Mouse (Mus musculus): ENCODE data around the gene Slc27a5. TPM values are rescaled to one million over a fixed set of nuclear protein-coding genes. Genes with fewer than 3 reads are reported as not detected.

Gene Slc27a5
- polyA plus RNA-seq, 1 experiment from 2014 or later, result 0.26 TPM

- CTCF ChIA-PET, result no interaction called here
Measured at GRCm38 (mm10) chr7:12959718-12960117, 38.3 kb downstream of the Slc27a5 start.

GRCm38 (mm10) chr7:12958948-12959347, 39.0 kb downstream of the Slc27a5 start:
- in situ Hi-C loops (cut with MboI; ENCODE audit: low pct_unique_long_range_greater_than_20kb), result no loop called here
- ATAC-seq (no peak), DNase-seq (ENCODE audit: low read depth, low spot score) (no peak)
- no peaks in the 10 kb centered on the region for H3K27me3 ChIP-seq
- ChIA-PET POLR2A (interaction anchor here (1.2 kb wide), 1 partner anchor 78 kb away, joined by 3 read pairs; the partner anchor contains the start of gene Zfp128), CTCF (interaction anchor here (1.1 to 1.5 kb wide), 3 partner anchors 19 to 37 kb away, joined by 3 to 4 read pairs (median 3); partner anchors contain the start of genes Rps5 and Zfp446)
- TF ChIP-seq CTCF (IDR thresholded peaks at IDR 0.05), result no peak

More at GRCm38 (mm10) chr7:12959718-12960117, 38.3 kb downstream of the Slc27a5 start:
- POLR2A ChIA-PET, result no interaction called here
- ATAC-seq (no peak), DNase-seq (ENCODE audit: low read depth, low spot score) (no peak)
- no peaks in the 10 kb centered on the region for H3K27me3 ChIP-seq
- TF ChIP-seq CTCF (IDR thresholded peaks at IDR 0.05), result no peak
- in situ Hi-C loops (cut with MboI; ENCODE audit: low pct_unique_long_range_greater_than_20kb), result no loop called here

DNA sequence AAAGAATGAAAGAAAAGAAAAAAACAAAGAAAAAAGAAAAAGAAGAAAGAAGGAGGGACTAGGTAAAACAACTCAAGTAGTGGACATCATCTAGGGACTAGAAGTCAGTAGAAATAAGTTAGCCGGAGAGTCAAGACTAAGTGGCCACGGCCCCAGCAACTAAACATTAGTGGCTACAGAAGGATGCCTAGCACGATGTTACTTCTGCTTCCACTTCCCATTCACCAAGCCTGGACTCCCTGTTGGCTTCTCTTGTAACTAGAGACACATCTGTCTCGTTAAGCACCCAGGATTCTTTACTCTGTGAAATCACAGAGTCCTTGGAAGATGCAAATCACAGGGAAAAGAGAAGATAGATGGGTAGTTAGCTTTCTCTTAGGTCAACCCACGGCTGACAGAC, 40.5 kb downstream of the Slc27a5 start:
- ATAC-seq (no peak), DNase-seq (ENCODE audit: low read depth, low spot score) (no peak)
- no peak for TF ChIP-seq CTCF (IDR thresholded peaks at IDR 0.05)
- H3K27me3 ChIP-seq, result no peaks in the 10 kb centered on the region
- CTCF ChIA-PET, result no interaction called here
- POLR2A ChIA-PET, result no interaction called here
- in situ Hi-C loops (cut with MboI; ENCODE audit: low pct_unique_long_range_greater_than_20kb), result no loop called here

DNA sequence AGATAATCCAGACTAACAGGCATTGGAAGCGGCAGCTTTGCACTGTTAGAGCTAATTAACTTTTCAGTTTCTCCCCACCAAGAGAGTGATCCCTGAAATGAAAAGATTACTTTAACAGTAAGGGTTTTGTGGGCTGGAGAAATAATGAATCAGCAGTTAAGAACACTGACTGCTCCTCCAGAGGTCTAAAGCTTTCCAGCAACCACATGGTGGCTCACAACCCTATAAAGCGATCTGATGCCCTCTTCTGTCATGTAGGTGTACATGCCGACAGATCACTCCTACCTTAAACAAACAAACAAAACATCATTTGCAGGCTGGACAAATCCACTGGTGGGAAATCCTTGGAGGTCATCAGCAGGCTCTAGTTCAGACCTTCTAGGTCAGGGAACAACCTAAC, 43.1 kb downstream of the Slc27a5 start:
- ATAC-seq (peak; percentile 91), DNase-seq (ENCODE audit: low read depth, low spot score) (no peak)
- ChIA-PET CTCF (interaction anchor here (0.7 to 1.4 kb wide), 6 partner anchors 10 to 59 kb away, joined by 3 to 4 read pairs (median 4); no protein-coding TSS in a partner anchor), POLR2A (interaction anchor here (0.9 kb wide), 1 partner anchor 68 kb away, joined by 3 read pairs; no protein-coding TSS in a partner anchor)
- H3K27me3 ChIP-seq, result no peaks in the 10 kb centered on the region
- TF ChIP-seq CTCF (IDR thresholded peaks at IDR 0.05), result peak; percentile 74
- in situ Hi-C loops (cut with MboI; ENCODE audit: low pct_unique_long_range_greater_than_20kb), result no loop called here

- in situ Hi-C loops (cut with MboI; ENCODE audit: low pct_unique_long_range_greater_than_20kb), result no loop called here
- POLR2A ChIA-PET, result no interaction called here
- DNase-seq (ENCODE audit: low read depth, low spot score) (no peak), ATAC-seq (no peak)
- H3K27me3 ChIP-seq, result no peaks in the 10 kb centered on the region
- CTCF ChIA-PET, result no interaction called here
- TF ChIP-seq CTCF (IDR thresholded peaks at IDR 0.05), result no peak
Measured at GRCm38 (mm10) chr7:12949872-12950229, 48.1 kb downstream of the Slc27a5 start.

DNA sequence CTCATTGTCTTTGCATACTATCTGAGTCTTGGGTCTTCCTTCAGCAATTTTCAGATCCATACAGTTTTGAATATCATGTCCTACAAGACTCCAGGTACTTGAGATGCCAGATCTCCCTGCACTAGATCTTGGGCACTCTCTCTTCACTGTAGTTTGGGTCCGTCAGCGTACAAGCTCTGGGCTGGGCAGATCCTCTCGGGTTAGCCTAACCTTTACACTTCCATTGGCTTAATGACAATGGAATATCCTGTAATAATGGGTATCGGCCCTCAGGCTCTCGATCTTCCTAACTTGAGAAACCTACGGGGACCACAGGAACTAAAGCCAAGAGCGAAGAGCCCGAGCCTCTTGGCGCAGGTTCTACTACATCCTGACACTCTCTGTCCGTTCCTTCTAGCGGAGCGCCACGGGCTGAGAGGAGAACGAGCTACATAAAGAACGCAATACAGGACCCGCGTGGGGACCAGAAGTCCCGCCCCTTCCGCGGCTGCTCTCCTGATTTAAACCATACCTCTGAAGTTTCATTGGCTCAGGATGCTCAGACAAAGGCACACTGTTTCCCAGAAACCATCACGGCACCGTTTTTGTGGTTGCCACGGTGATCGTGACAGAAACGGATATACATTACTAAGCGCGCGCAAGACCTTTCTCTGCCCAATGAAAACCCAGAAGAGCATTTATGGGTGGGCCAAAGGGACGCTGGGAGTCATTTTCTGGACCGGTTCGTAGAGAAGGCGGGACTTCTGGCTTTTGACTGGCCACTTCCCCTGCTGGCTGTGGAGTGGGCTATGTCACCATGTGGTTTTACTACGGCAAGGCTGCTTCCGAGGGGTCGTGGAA, 48.7 kb downstream of the Slc27a5 start:
- peak; percentile 99 for ATAC-seq
- H3K27me3 ChIP-seq, result no peaks in the 10 kb centered on the region
- ChIA-PET POLR2A (no interaction called here), CTCF (no interaction called here)
- TF ChIP-seq CTCF (IDR thresholded peaks at IDR 0.05), result no peak
- peak; percentile 82 for DNase-seq (ENCODE audit: low read depth, low spot score)
- in situ Hi-C loops (cut with MboI; ENCODE audit: low pct_unique_long_range_greater_than_20kb), result no loop called here

GRCm38 (mm10) chr7:12943488-12943887, 54.5 kb downstream of the Slc27a5 start:
- ChIA-PET POLR2A (no interaction called here), CTCF (interaction anchor here (1.4 to 2.2 kb wide), 5 partner anchors 9 to 33 kb away, joined by 3 to 8 read pairs (median 3); no protein-coding TSS in a partner anchor)
- in situ Hi-C loops (cut with MboI; ENCODE audit: low pct_unique_long_range_greater_than_20kb), result no loop called here
- ATAC-seq, result no peak
- no peak for DNase-seq (ENCODE audit: low read depth, low spot score)
- TF ChIP-seq CTCF (IDR thresholded peaks at IDR 0.05), result peak; percentile 56
- H3K27me3 ChIP-seq, result no peaks in the 10 kb centered on the region

GRCm38 (mm10) chr7:12940599-12940998, 57.4 kb downstream of the Slc27a5 start:
- no peak for DNase-seq (ENCODE audit: low read depth, low spot score)
- ChIA-PET CTCF (interaction anchor here (0.8 kb wide), 1 partner anchor 11 kb away, joined by 3 read pairs; no protein-coding TSS in a partner anchor), POLR2A (no interaction called here)
- in situ Hi-C loops (cut with MboI; ENCODE audit: low pct_unique_long_range_greater_than_20kb), result no loop called here
- no peak for ATAC-seq
- TF ChIP-seq CTCF (IDR thresholded peaks at IDR 0.05), result no peak
- no peaks in the 10 kb centered on the region for H3K27me3 ChIP-seq

Other genes with a start within 250 kb of the Slc27a5 start
- gene Zscan18, start 194.6 kb downstream of the Slc27a5 start, polyA plus RNA-seq (2021), result 1.0 TPM
- 6.1 TPM for gene Zfp329, start 179.3 kb downstream of the Slc27a5 start, polyA plus RNA-seq (2021)
- gene Zfp110, start 163.4 kb downstream of the Slc27a5 start, polyA plus RNA-seq (2021), result 8.1 TPM
- 6.0 TPM for gene Zfp128, start 117.0 kb downstream of the Slc27a5 start, polyA plus RNA-seq (2021)
- 15.7 TPM for gene Zscan22, start 100.4 kb downstream of the Slc27a5 start, polyA plus RNA-seq (2021)
- 905 TPM for gene Rps5, start 75.9 kb downstream of the Slc27a5 start, polyA plus RNA-seq (2021)
- gene Rnf225, start 70.8 kb downstream of the Slc27a5 start, polyA plus RNA-seq (2021), result 0.47 TPM
- gene Zfp324, start 32.4 kb downstream of the Slc27a5 start, polyA plus RNA-seq (2021), result 7.9 TPM
- gene Zfp446, start 20.3 kb downstream of the Slc27a5 start, polyA plus RNA-seq (2021), result 5.9 TPM
- gene Trim28, start 922 bp upstream of the Slc27a5 start, polyA plus RNA-seq (2021), result 447 TPM
- 21.8 TPM for gene Zbtb45, start 11.8 kb upstream of the Slc27a5 start, polyA plus RNA-seq (2021)
- gene Chmp2a, start 36.6 kb upstream of the Slc27a5 start, polyA plus RNA-seq (2021), result 215 TPM
- 222 TPM for gene Ube2m, start 40.1 kb upstream of the Slc27a5 start, polyA plus RNA-seq (2021)
- gene Mzf1, start 56.6 kb upstream of the Slc27a5 start, polyA plus RNA-seq (2021), result 5.6 TPM
- not detected for gene Vmn1r85, start 97.0 kb upstream of the Slc27a5 start, polyA plus RNA-seq (2021)
- gene Vmn1r86, start 121.7 kb upstream of the Slc27a5 start, polyA plus RNA-seq (2021), result not detected
- gene Vmn1r87, start 142.0 kb upstream of the Slc27a5 start, polyA plus RNA-seq (2021), result not detected
- not detected for gene Vmn1r88, start 161.4 kb upstream of the Slc27a5 start, polyA plus RNA-seq (2021)
- gene Vmn1r89, start 214.8 kb upstream of the Slc27a5 start, polyA plus RNA-seq (2021), result not detected

All from Patski (cell line).